Mouse (Mus musculus) layer of hippocampus, adult 18-20 months (tissue): ENCODE measurements at regions not wholly inside any gene's neighbourhood (a gene's known extent, or its start where the extent isn't known, plus 50 kb on each side); places are given as distances from the start of the nearest gene placed in this dataset.
"Not testable (repeated sequence)": the region's sequence is repeated elsewhere in the genome, so short reads cannot be mapped to it uniquely, and the experiment has no call there.

Source experiments
- DNase-seq, 2 experiments: peaks; one replicate each; pipeline ENCODE4 v3.0.0; 2022; ENCODE audit warnings: low spot score in 2 of 2

DNA sequence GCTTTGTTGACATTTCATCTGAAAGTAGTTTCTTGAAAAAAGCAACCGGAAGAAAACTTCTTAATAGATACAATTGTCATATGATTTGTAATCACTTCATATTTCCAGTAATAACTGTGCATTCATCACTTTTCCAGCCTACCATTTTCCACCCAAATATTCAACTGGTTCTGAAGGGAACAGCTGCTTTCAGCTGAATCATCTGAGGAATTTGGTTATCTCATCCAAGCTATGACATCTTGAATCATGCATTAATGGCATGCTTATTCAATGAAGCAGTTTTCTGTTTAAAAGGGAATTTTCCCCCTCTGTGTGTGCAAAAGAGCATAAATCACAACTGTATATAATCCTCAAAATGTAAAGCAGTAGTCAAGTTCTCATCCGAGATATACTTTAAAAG, 97.2 kb upstream of the Cdk6 start:
- DNase-seq = not testable (repeated sequence)

DNA sequence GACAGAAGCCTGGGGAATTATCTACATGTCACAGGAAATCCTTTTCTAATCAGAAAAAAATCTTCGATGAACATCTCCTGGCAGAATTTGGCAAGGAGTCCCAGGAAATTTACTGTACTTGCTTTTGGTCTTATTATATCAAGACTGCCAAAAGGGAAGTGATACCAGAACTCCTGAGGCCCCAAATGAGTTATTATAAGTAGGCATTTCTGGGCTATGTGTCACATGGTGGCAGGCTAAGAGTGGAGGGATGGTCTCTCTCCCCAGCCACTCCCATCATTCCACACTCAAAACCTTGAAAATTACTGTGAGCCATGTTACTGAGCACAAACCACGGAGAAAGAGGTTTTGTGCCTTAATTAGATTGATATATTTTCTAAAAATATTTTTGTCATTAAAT, 94.0 kb upstream of the Cdk6 start:
- DNase-seq = no peak

DNA sequence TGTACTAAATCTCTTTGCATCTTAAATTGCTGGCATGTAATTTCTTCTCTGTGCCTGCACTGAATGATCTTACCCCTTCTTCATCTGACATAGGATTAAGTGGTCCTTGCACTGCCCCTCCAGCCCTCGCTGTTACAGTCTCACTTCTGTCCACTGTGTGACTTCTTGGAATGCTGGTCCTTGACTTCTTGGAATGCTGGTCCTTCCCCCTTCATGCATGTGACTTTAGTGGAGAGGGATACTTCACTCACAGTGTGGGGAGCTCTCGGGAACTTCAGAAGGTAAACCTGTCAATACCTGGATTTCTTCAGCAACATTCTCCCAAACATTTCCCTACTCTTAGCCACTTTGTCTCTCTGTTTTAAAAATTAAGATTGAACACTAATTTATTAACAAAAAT, 91.0 kb upstream of the Cdk6 start:
- DNase-seq = no peak

DNA sequence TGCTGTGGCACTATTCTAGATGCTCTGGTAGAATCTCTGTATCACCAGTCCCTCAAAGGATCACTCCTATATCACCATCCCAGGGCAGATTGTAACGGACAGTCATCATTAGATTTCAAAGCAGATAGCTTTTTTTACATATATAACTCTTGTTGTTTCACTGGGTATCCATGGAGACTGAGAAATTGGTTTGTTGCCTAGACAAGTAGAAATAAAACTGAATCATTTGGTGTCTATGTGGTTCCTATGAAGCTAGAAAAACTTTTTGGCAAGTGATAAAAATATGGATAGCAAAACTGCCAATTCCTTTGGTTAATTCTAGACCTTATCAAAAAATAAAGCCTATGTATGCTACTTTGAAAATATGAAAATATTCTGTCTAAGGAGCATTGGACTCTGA, 81.0 kb upstream of the Cdk6 start:
- peak in 1 of 2 experiments; percentile 11 for DNase-seq

DNA sequence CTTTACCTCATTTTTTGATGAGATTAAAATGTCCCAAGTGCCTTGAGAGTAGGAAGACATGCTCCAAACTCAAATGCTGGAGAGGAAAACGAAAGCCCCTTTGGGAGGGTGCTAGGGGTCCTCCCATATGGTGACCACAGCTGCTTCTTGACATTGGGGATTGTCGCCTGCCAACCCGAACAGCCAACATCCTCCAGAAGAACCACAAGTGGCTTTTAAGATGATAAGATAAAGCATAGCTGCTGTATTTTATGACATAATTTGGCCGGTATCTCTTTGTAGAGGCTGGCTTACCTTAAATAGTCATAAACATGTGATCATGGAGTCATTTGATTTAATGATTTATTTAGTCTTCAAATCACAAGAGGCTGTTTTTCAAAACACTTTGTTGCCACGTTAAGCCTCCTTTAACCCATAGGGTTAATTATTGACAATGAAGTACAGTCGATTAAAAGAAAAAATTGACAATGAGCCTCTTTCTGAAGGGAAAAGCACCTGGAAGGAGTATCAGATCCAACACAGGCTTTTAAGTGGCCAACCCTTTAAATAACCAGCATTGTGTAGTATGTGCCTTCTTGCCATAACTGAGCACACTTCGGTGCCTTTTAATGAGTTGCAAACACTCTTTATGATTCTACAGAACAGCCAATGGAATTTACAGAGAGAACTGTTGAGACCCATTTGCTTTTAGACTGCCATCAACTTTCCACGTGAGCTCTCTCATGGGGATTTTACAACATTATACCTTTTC, 76.1 kb upstream of the Cdk6 start:
- not testable (repeated sequence) for DNase-seq

DNA sequence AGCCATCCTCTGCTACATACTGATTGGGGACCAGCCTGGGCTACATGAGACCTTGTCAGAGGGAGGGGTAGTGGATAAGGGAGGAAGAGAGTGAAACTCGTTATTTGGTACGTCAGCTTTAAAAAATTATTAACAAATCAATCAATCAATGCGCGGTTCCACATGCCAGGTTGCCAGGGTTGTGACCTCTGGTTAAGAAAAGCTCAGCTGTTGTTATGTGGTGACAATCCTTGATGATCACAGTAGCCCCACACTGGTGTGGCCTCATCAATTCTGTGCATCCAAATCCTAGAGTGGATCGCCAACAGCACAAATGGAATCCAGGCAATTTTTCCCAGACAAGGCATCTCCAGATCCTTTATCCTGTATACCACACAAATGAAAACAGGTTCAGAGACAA, 74.3 kb upstream of the Cdk6 start:
- DNase-seq = no peak

DNA sequence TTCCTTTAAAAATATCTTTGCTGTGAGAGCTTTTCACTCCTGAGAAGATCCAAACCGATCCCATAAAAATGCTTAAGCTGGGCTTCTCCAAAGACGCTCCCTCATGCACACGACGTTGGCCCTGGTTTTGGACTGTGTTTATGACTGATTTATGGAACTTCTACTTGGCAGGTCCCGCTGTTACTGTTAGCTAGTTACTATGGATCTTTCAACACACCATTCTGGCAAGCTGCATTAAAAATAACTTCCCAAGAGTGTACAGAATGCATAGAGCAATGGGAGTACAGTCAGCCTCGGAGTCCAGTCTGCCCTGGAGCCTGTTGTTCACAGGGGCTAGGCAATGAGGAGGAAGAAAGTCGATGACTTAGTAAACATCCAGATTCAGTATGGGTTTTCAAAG, 71.5 kb upstream of the Cdk6 start:
- DNase-seq = no peak

DNA sequence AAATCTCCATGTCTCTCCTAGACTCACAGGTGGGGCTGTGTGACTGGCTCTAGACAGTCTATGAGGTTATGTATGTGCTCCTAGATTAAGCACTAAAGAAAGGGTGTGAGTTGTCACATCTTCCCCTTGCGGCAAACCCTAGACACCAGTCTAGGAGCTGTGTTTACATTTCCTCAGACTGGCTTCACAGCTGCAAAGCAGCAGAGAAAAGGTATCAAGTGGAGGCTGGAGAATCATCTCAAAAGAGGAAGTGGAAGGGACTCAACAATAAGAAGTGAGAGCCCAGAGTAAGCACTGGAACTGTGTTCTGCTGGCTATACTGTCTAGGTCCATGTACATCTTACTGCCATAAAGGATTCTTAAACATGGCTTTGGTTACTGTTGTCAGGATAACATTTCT, 68.1 kb upstream of the Cdk6 start:
- DNase-seq = not testable (repeated sequence)

DNA sequence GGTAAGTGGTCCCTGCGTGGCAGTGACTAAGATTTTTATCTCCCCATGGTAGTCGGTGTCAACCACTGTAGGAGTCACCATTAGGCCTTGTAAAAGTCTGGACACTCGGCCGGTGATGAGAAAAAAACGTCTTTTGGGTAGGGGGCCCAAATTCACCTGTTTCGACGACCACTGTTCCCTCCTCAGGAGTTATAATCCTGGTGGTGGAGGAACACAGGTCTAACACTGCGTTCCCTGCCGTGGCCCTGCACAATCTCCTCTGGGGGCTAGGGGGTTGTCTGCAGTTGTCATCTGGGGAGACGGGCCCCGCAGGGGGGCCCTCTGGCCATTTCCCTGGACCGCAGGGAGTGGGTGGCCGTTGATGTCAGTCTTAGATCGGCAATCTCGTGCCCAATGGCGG, 64.0 kb upstream of the Cdk6 start:
- not testable (repeated sequence) for DNase-seq

DNA sequence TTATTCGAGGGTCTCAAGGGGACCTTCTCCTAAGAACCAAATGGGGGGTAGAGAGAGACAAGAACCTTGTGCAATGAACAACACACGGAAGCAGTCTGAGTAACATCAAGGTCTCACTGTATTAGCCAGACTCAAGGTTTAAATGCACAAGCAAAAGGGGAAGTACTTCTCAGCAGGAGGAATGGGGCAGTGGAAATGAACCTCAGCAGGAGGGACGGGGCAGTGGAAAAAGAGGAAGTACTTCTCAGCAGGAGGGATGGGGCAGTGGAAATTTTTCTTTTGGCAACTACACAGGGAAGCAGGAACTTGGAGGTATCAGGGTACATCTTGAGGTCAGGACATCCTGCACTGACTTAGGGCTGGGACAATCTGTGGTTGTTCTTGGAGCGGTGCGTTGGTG, 62.3 kb upstream of the Cdk6 start:
- not testable (repeated sequence) for DNase-seq

DNA sequence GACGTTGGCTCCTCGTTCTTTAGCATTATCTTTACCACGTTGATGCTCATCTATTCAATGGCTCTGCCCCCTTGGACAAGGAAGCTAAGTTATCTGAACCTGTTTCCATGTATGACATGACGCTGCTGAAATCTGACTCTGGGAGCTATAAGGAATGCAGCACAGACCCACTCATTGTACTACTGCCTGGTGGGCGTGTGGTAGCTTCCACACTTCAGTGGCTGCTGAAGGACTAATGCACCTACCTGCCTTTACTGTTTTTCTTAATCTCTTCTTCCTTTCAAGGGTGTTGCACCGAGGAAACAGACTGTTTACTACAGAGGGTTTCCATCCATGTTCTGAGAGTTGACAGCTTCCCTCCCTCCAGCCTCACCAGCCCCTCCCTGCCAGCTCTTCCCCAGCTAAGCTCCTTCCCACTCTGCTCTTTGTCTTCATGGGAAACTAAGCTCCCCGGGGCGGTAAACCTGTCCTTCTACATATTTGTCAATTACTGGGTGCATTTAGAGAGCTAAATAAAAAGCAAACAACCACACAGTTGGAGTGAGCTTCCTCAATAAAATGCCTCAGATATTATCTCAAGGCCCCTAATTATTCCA, 59.3 kb upstream of the Cdk6 start:
- DNase-seq = not testable (repeated sequence)

DNA sequence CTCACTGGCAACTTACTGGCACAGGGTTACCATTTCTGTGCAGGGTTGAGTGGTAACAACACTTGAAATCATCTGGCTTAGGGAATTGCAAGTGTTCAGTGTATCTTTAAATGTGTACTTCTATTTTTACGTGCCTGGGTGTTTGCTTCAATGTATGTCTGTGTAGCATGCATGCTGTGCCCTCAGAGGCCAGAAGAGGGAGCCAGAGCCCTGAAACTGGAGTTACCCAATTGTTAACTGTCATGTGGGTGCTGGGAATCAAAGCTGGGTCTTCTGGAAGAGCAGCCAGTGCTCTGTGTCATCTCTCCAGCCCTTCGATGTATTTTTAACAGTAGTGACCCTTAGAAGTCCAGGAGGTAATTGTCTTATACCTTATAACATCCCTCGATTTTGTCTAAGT, 58.2 kb upstream of the Cdk6 start:
- no peak for DNase-seq

DNA sequence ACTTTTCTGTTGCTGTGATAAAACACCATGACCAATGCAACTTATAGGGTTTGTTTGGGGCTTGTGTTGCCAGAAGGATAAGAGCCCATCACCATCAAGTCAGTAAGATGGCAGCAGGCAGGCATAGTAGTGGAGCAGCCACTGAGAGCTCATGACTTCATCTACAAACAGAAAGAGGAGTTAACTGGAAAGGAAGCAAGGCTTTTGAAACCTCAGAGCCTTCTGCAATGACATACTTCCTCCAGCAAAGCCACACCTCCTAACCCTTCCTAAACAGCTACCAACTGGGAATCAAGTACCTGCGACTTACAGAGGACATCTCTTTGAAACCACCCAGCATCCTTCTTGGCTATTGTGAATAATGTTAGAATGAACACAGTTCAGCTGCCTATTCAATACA, 57.0 kb upstream of the Cdk6 start:
- not testable (repeated sequence) for DNase-seq

DNA sequence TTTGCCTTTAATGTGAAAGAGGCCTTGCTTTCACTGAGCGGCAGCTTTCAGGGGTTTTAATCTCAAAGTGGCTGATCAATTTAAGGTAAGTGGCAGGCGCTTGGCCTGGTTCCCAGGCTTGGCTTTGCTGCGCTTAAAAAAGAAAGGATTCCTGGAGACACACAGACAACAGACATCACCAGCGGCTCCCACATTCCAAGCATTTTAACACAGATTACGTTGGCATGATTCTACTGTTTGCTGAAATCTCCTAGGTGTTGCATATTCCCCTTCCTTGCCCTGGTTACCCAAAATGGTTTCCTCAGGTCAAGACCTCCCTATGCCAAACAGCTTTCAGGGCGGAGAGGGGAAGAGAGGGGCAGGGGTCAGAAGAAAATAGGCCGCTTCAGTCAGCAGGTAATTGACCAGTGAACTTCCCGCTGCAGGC, 51.3 kb upstream of the Cdk6 start:
- DNase-seq = not testable (repeated sequence)
